Mouse (Mus musculus) neural tube, embryonic 11.5 days (tissue): ENCODE results near the gene Hspb11. TPM values are rescaled to one million over a fixed set of nuclear protein-coding genes. Genes with fewer than 3 reads are reported as not detected.

ENCODE experiments used
- ATAC-seq: fragments of 200-750 bp; cut with Nextera tagmentation; 2 replicates; pipeline ENCODE4 v1.8.0; 2017; ENCODE audit warnings: moderate number of reproducible peaks, mild to moderate bottlenecking, moderate TSS enrichment, moderate library complexity; ENCODE audit not compliant: insufficient read depth, low FRiP score, low TSS enrichment
- DNase-seq: peaks from one replicate; pipeline ENCODE4 v3.0.0-alpha.2; 2015; ENCODE audit warnings: low spot score
- H3K27ac ChIP-seq: fragments of 300-500 bp; sonication (generic); 2 replicates; pipeline ENCODE4 v1.5.1; 2014; ENCODE audit warnings: low read depth, mild to moderate bottlenecking, low read length
- H3K27me3 ChIP-seq: fragments of 300-500 bp; sonication (generic); 2 replicates; pipeline ENCODE4 v1.6.1; 2014; ENCODE audit warnings: mild to moderate bottlenecking, low read length, mixed read lengths; ENCODE audit not compliant: control insufficient read depth, insufficient read depth
- H3K36me3 ChIP-seq: fragments of 300-500 bp; sonication (generic); 2 replicates; pipeline ENCODE4 v1.6.1; 2014; ENCODE audit warnings: mild to moderate bottlenecking, low read length, moderate library complexity, mixed read lengths; ENCODE audit not compliant: control insufficient read depth, insufficient read depth
- H3K4me1 ChIP-seq: fragments of 300-500 bp; sonication (generic); 2 replicates; pipeline ENCODE4 v1.6.1; 2014; ENCODE audit warnings: low read length, mixed read lengths; ENCODE audit not compliant: control insufficient read depth, insufficient read depth
- H3K4me2 ChIP-seq: fragments of 300-500 bp; sonication (generic); 2 replicates; pipeline ENCODE4 v1.6.1; 2014; ENCODE audit warnings: low read depth, mild to moderate bottlenecking, moderate library complexity
- H3K4me3 ChIP-seq: fragments of 300-500 bp; sonication (generic); 2 replicates; pipeline ENCODE4 v1.5.1; 2014; ENCODE audit warnings: low read depth, low read length
- H3K9ac ChIP-seq: fragments of 300-500 bp; sonication (generic); 2 replicates; pipeline ENCODE4 v1.6.1; 2014; ENCODE audit warnings: mild to moderate bottlenecking, low read length
- H3K9me3 ChIP-seq: fragments of 300-500 bp; sonication (generic); 2 replicates; pipeline ENCODE4 v1.6.1; 2016; ENCODE audit warnings: low read length; ENCODE audit not compliant: control insufficient read depth
- WGBS: fragments of 180-500 bp; shearing (Covaris S2); extraction: QIAGEN DNeasy Blood & Tissue Kit; methylation state at CpG from one replicate; pipeline ENCODE4 v1.1.7; 2014; 5-methylcytosine and 5-hydroxymethylcytosine counted together
- polyA plus RNA-seq: library from polyadenylated mRNA; unstranded; fragments of >200 nt; fragmentation: Nextera tagmentation; extraction: Ambion mirVana; gene quantifications from 2 replicates; pipeline ENCODE4 v1.2.1, GENCODE M21; 2014

The Hspb11 gene
- polyA plus RNA-seq, 1 experiment from 2014 or later, result 26.1 TPM

GRCm38 (mm10) chr4:107313690-107314478 is 60.5 kb downstream of the Hspb11 start, which contains the start of gene Yipf1:
Yipf1 (plus strand) TSS chr4:107314363.
- Histone ChIP-seq H3K4me3 (peak within 1 kb of the TSS; percentile 52), H3K4me2 (peak within 1 kb of the TSS; percentile 60), H3K9me3 (no peaks in the 10 kb centered on the region), H3K4me1 (no peaks in the 10 kb centered on the region), H3K27ac (no peak within 1 kb of the TSS), H3K36me3 (peaks cover 2% of the 10 kb centered on the region; the same call in 1 of the 2 replicates), H3K27me3 (no peaks in the 10 kb centered on the region), H3K9ac (peak within 1 kb of the TSS; percentile 47)
- WGBS, result 1% methylated on average over 29 of the region's 29 CpGs
- ATAC-seq, result peak; percentile 93
- peak; percentile 85 for DNase-seq

- Histone ChIP-seq H3K9me3 (no peaks in the 10 kb centered on the region), H3K4me1 (no peaks in the 10 kb centered on the region), H3K27ac (no peak overlapping the region), H3K4me2 (peak overlapping the region; percentile 60), H3K27me3 (no peaks in the 10 kb centered on the region), H3K4me3 (peak overlapping the region; percentile 52), H3K36me3 (peaks cover 2% of the 10 kb centered on the region; the same call in 1 of the 2 replicates), H3K9ac (peak overlapping the region; percentile 40)
- DNase-seq (no peak), ATAC-seq (no peak)
- 10% methylated on average over 7 of the region's 7 CpGs for WGBS
Observed at GRCm38 (mm10) chr4:107314479-107314805, 61.0 kb downstream of the Hspb11 start.

- 85% methylated on average over 8 of the region's 8 CpGs for WGBS
- no peak overlapping the region for H3K4me3 ChIP-seq
- no peak overlapping the region for H3K9ac ChIP-seq
- no peak for DNase-seq
- no peak for ATAC-seq
- H3K36me3 ChIP-seq, result peaks cover 2% of the 10 kb centered on the region; the same call in 1 of the 2 replicates
- H3K27me3 ChIP-seq, result no peaks in the 10 kb centered on the region
- H3K4me1 ChIP-seq, result no peaks in the 10 kb centered on the region
- no peaks in the 10 kb centered on the region for H3K9me3 ChIP-seq
- H3K27ac ChIP-seq, result no peak overlapping the region
- no peak overlapping the region for H3K4me2 ChIP-seq
Observed at GRCm38 (mm10) chr4:107318646-107319045, 65.3 kb downstream of the Hspb11 start.

- 60% methylated on average over 2 of the region's 2 CpGs for WGBS
- ATAC-seq, result no peak
- Histone ChIP-seq H3K27me3 (no peaks in the 10 kb centered on the region), H3K4me1 (no peaks in the 10 kb centered on the region), H3K36me3 (peaks cover 2% of the 10 kb centered on the region; the same call in 1 of the 2 replicates), H3K4me3 (no peak overlapping the region), H3K9ac (no peak overlapping the region), H3K27ac (no peak overlapping the region), H3K9me3 (no peaks in the 10 kb centered on the region), H3K4me2 (no peak overlapping the region)
- DNase-seq, result no peak
Observed at GRCm38 (mm10) chr4:107321041-107321440, 67.6 kb downstream of the Hspb11 start.

- Histone ChIP-seq H3K4me1 (no peaks in the 10 kb centered on the region), H3K27me3 (no peaks in the 10 kb centered on the region), H3K9me3 (no peaks in the 10 kb centered on the region), H3K4me3 (no peak overlapping the region), H3K9ac (no peak overlapping the region), H3K36me3 (no peaks in the 10 kb centered on the region), H3K4me2 (no peak overlapping the region), H3K27ac (no peak overlapping the region)
- WGBS, result 90% methylated on average over 2 of the region's 2 CpGs
- ATAC-seq (no peak), DNase-seq (no peak)
Observed at GRCm38 (mm10) chr4:107323113-107323512, 69.7 kb downstream of the Hspb11 start.

- no peak overlapping the region for H3K4me3 ChIP-seq
- H3K9me3 ChIP-seq, result no peaks in the 10 kb centered on the region; the same call in 1 of the 2 replicates
- no peak overlapping the region for H3K4me2 ChIP-seq
- no peaks in the 10 kb centered on the region for H3K27me3 ChIP-seq
- H3K36me3 ChIP-seq, result no peaks in the 10 kb centered on the region
- 94% methylated on average over 8 of the region's 8 CpGs for WGBS
- H3K27ac ChIP-seq, result no peak overlapping the region
- ATAC-seq (no peak), DNase-seq (no peak)
- H3K4me1 ChIP-seq, result no peaks in the 10 kb centered on the region
- H3K9ac ChIP-seq, result no peak overlapping the region
Observed at GRCm38 (mm10) chr4:107328530-107328929, 75.1 kb downstream of the Hspb11 start.

Other genes with a start within 250 kb of the Hspb11 start
- gene Mrpl37, start 186.7 kb upstream of the Hspb11 start, polyA plus RNA-seq, result 122 and 124 TPM in 2 replicates
- 3.7 and 7.0 TPM in 2 replicates for gene Cyb5rl, start 186.6 kb upstream of the Hspb11 start, polyA plus RNA-seq
- 0.24 and 0.64 TPM in 2 replicates for gene Cdcp2, start 156.7 kb upstream of the Hspb11 start, polyA plus RNA-seq
- 316 and 334 TPM in 2 replicates for gene Tmem59, start 75.2 kb upstream of the Hspb11 start, polyA plus RNA-seq
- gene Tceanc2, start 74.5 kb upstream of the Hspb11 start, polyA plus RNA-seq, result 24.8 and 29.1 TPM in 2 replicates
- gene Ldlrad1, start 44.4 kb upstream of the Hspb11 start, polyA plus RNA-seq, result not detected in 2 replicates
- gene Lrrc42, start 61 bp upstream of the Hspb11 start, polyA plus RNA-seq, result 81.8 and 83.9 TPM in 2 replicates
- not detected in 2 replicates for gene Dio1, start 53.6 kb downstream of the Hspb11 start, polyA plus RNA-seq
- gene Yipf1, start 60.8 kb downstream of the Hspb11 start, polyA plus RNA-seq, result 43.0 and 43.3 TPM in 2 replicates
- 47.7 and 48.8 TPM in 2 replicates for gene Ndc1, start 114.2 kb downstream of the Hspb11 start, polyA plus RNA-seq
- gene Glis1, start 181.0 kb downstream of the Hspb11 start, polyA plus RNA-seq, result 2.4 and 6.4 TPM in 2 replicates